Mouse (Mus musculus) liver, embryonic 14.5 days (tissue): ENCODE measurements around the gene Hist4h4.

Source experiments
- CTCF ChIP-seq: IDR thresholded peaks from 2 replicates; pipeline ENCODE4 v1.5.1; 2016; ENCODE audit warnings: antibody characterized with exemption, low read depth, control low read depth
- EP300 ChIP-seq: IDR thresholded peaks from 2 replicates; pipeline ENCODE4 v1.6.1; 2016; ENCODE audit warnings: antibody characterized with exemption, low read depth

DNA sequence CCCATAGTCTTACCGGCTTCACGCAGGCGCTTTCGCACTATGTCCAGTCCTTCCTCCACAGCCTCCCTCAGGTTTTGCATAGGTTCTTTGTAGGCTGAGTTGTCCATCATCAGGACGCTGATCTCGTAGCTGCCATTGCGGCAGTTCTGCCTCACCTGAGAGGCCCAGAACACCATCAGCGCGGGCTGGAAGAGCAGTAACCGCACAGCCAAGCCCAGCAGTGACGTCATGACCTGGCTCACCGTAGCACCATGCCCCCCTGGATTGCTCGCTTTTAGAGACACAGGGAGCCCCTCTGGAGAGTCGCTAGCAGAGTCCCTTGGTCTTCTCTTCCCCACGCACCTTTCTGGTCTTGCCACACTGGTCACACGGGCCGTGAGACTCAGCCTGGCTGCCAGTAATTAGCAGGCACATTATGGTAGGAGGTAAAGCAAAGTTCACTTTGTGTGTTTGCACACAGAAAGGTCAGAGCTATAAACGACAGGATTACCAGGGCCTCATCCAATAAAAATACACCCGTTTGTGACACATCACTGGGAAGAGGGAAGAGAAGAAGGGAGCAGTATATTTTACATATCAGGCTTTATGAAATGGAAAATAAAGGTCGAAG, 22.7 kb downstream of the Hist4h4 start, which contains the start of gene Gucy2c:
- TF ChIP-seq CTCF (no peak), EP300 (no peak)
